ENCODE assay signal across 14 mouse cellular contexts in genomic region chr3:133646449-133647059, GRCm38 (mm10).
DNase-seq lines count a peak whose midpoint lies in the region; ATAC-seq lines count a peak whose summit lies in the region.
"Had no signal": no experiment of that assay in that cellular context is flagged by ENCODE, and none has a peak within 500 bp of the region (broad histone marks: within the 10 kb centered on the region; RNA-seq: fewer than 3 reads in every experiment).

No protein-coding gene starts in this region.

- no peaks in the 10 kb centered on the region for H3K9me3 ChIP-seq in forebrain, embryonic 12.5 days
- H3K9me3 ChIP-seq in hindbrain, embryonic 16.5 days (ENCODE audit: control insufficient read depth, low read length), result no peaks in the 10 kb centered on the region
- no peaks in the 10 kb centered on the region for H3K9me3 ChIP-seq in neural tube, embryonic 13.5 days
- H3K9me3 ChIP-seq: heart, embryonic 10.5 days had no signal

- peak; percentile 36 for DNase-seq in embryo, embryonic 10 days (ENCODE audit: low spot score)
- no peak for DNase-seq in left cerebral cortex, adult 8-10 months (ENCODE audit: low spot score in 2 of 2)
- DNase-seq in left cerebral cortex, adult 11 months (ENCODE audit: low spot score), result no peak
- DNase-seq: adrenal gland, adult 8-10 months; heart, postnatal 36 days; kidney, adult 18-20 months; lung, postnatal 36 days; right cerebral cortex, postnatal 14 days had no signal

- H3K9ac ChIP-seq in forebrain, embryonic 12.5 days, result no peak overlapping the region
- no peak overlapping the region for H3K9ac ChIP-seq in hindbrain, embryonic 16.5 days (ENCODE audit: low read depth, low read length)
- no peak overlapping the region for H3K9ac ChIP-seq in neural tube, embryonic 13.5 days

- 0 out of 2 replicates have a peak, but pooled peaks have one; percentile 68 for ATAC-seq in forebrain, embryonic 12.5 days (ENCODE audit: low FRiP score)
- ATAC-seq in hindbrain, embryonic 16.5 days, result peak; percentile 80
- peak; percentile 65; the same call in 1 of the 2 replicates for ATAC-seq in neural tube, embryonic 13.5 days (ENCODE audit: low read depth)
- ATAC-seq in megakaryocyte-erythroid progenitor cell, adult 5-6 weeks (replicated peaks; ENCODE audit: low FRiP score, low TSS enrichment, poor library complexity, severe bottlenecking), result no peak

- H3K4me3 ChIP-seq in forebrain, embryonic 12.5 days (replicated peaks), result no peak overlapping the region
- no peak overlapping the region for H3K4me3 ChIP-seq in hindbrain, embryonic 16.5 days (ENCODE audit: low read length)
- no peak overlapping the region for H3K4me3 ChIP-seq in neural tube, embryonic 13.5 days
- H3K4me3 ChIP-seq: heart, embryonic 10.5 days had no signal

- no peak overlapping the region for H3K4me2 ChIP-seq in forebrain, embryonic 12.5 days
- peak overlapping the region; percentile 44 for H3K4me2 ChIP-seq in hindbrain, embryonic 16.5 days (ENCODE audit: low read length)
- peak overlapping the region; percentile 21; the same call in 1 of the 2 replicates for H3K4me2 ChIP-seq in neural tube, embryonic 13.5 days
- H3K4me2 ChIP-seq: liver, embryonic 11.5 days had no signal

- H3K36me3 ChIP-seq in forebrain, embryonic 12.5 days (replicated peaks), result no peaks in the 10 kb centered on the region
- H3K36me3 ChIP-seq in hindbrain, embryonic 16.5 days (ENCODE audit: control insufficient read depth, insufficient read depth, low read length), result no peaks in the 10 kb centered on the region
- no peaks in the 10 kb centered on the region for H3K36me3 ChIP-seq in neural tube, embryonic 13.5 days
- H3K36me3 ChIP-seq: heart, embryonic 10.5 days had no signal

- H3K4me1 ChIP-seq in forebrain, embryonic 12.5 days, result no peaks in the 10 kb centered on the region; the same call in none of the 2 replicates
- H3K4me1 ChIP-seq in hindbrain, embryonic 16.5 days (ENCODE audit: control insufficient read depth, insufficient read depth, low read depth, low read length), result no peaks in the 10 kb centered on the region
- H3K4me1 ChIP-seq in neural tube, embryonic 13.5 days (replicated peaks), result peaks cover 7% of the 10 kb centered on the region; the same call in 1 of the 2 replicates
- H3K4me1 ChIP-seq: heart, embryonic 10.5 days had no signal

- no peaks in the 10 kb centered on the region for H3K27me3 ChIP-seq in forebrain, embryonic 12.5 days
- H3K27me3 ChIP-seq in hindbrain, embryonic 16.5 days (replicated peaks; ENCODE audit: control insufficient read depth, insufficient read depth, low read length), result no peaks in the 10 kb centered on the region
- H3K27me3 ChIP-seq in neural tube, embryonic 13.5 days, result no peaks in the 10 kb centered on the region

- 36% methylated on average over 7 of the region's 7 CpGs for WGBS in forebrain, embryonic 12.5 days
- WGBS in hindbrain, embryonic 16.5 days, result 39% methylated on average over 7 of the region's 7 CpGs
- 43% methylated on average over 7 of the region's 7 CpGs for WGBS in neural tube, embryonic 13.5 days

- H3K27ac ChIP-seq in forebrain, embryonic 12.5 days, result no peak overlapping the region
- H3K27ac ChIP-seq in hindbrain, embryonic 16.5 days (ENCODE audit: low read depth, low read length), result no peak overlapping the region
- H3K27ac ChIP-seq in neural tube, embryonic 13.5 days (replicated peaks), result no peak overlapping the region
- H3K27ac ChIP-seq: heart, embryonic 10.5 days had no signal
